Comparison of ENCODE assay signal across 8 mouse cellular contexts in genomic region chr3:83701075-83701474, GRCm38 (mm10).
DNase-seq lines count a peak whose midpoint lies in the region; ATAC-seq lines count a peak whose summit lies in the region.

No protein-coding gene starts in this region.

- no peaks in the 10 kb centered on the region for H3K4me1 ChIP-seq in intestine, embryonic 14.5 days (replicated peaks; ENCODE audit: control insufficient read depth, insufficient read depth, low read length)
- H3K4me1 ChIP-seq in intestine, embryonic 15.5 days (replicated peaks), result no peaks in the 10 kb centered on the region
- H3K4me1 ChIP-seq in forebrain, embryonic 11.5 days (replicated peaks; ENCODE audit: control insufficient read depth, insufficient read depth, low read length), result no peaks in the 10 kb centered on the region
- no peaks in the 10 kb centered on the region for H3K4me1 ChIP-seq in limb, embryonic 11.5 days (ENCODE audit: control insufficient read depth, insufficient read depth, low read length)

- 54% methylated on average over 1 of the region's 1 CpGs for WGBS in intestine, embryonic 14.5 days
- 47% methylated on average over 1 of the region's 1 CpGs for WGBS in intestine, embryonic 15.5 days
- 50% methylated on average over 1 of the region's 1 CpGs for WGBS in forebrain, embryonic 11.5 days
- 52% methylated on average over 1 of the region's 1 CpGs for WGBS in limb, embryonic 11.5 days

- H3K27ac ChIP-seq in intestine, embryonic 14.5 days (ENCODE audit: low read depth), result no peak overlapping the region
- no peak overlapping the region for H3K27ac ChIP-seq in intestine, embryonic 15.5 days
- no peak overlapping the region for H3K27ac ChIP-seq in forebrain, embryonic 11.5 days (ENCODE audit: low read depth, low read length)
- H3K27ac ChIP-seq in limb, embryonic 11.5 days (replicated peaks; ENCODE audit: low read depth, low read length), result no peak overlapping the region

- H3K4me2 ChIP-seq in intestine, embryonic 14.5 days (ENCODE audit: low read length), result no peak overlapping the region
- no peak overlapping the region for H3K4me2 ChIP-seq in intestine, embryonic 15.5 days (replicated peaks)
- H3K4me2 ChIP-seq in forebrain, embryonic 11.5 days (ENCODE audit: low read depth, low read length, severe bottlenecking), result no peak overlapping the region
- H3K4me2 ChIP-seq in limb, embryonic 11.5 days (ENCODE audit: low read depth, severe bottlenecking), result no peak overlapping the region

- H3K27me3 ChIP-seq in intestine, embryonic 14.5 days (replicated peaks; ENCODE audit: control insufficient read depth, insufficient read depth, low read length), result no peaks in the 10 kb centered on the region
- H3K27me3 ChIP-seq in intestine, embryonic 15.5 days (replicated peaks), result no peaks in the 10 kb centered on the region
- H3K27me3 ChIP-seq in forebrain, embryonic 11.5 days (ENCODE audit: control insufficient read depth, insufficient read depth, low read length), result no peaks in the 10 kb centered on the region
- H3K27me3 ChIP-seq in limb, embryonic 11.5 days (ENCODE audit: control insufficient read depth, insufficient read depth, low read length), result no peaks in the 10 kb centered on the region

- H3K9me3 ChIP-seq in intestine, embryonic 14.5 days (ENCODE audit: control insufficient read depth, low read length), result no peaks in the 10 kb centered on the region
- H3K9me3 ChIP-seq in intestine, embryonic 15.5 days, result no peaks in the 10 kb centered on the region
- no peaks in the 10 kb centered on the region for H3K9me3 ChIP-seq in forebrain, embryonic 11.5 days (ENCODE audit: control insufficient read depth, low read length)
- no peaks in the 10 kb centered on the region for H3K9me3 ChIP-seq in limb, embryonic 11.5 days (ENCODE audit: control insufficient read depth, low read length)

- no peak overlapping the region for H3K9ac ChIP-seq in intestine, embryonic 14.5 days (ENCODE audit: low read length)
- no peak overlapping the region for H3K9ac ChIP-seq in intestine, embryonic 15.5 days
- no peak overlapping the region for H3K9ac ChIP-seq in forebrain, embryonic 11.5 days (ENCODE audit: low read length)
- no peak overlapping the region for H3K9ac ChIP-seq in limb, embryonic 11.5 days (ENCODE audit: low read length)

- no peak for ATAC-seq in intestine, embryonic 14.5 days (replicated peaks; ENCODE audit: low FRiP score, low TSS enrichment, low read depth)
- ATAC-seq in intestine, embryonic 15.5 days, result no peak
- peak; percentile 74 for ATAC-seq in forebrain, embryonic 11.5 days (replicated peaks; ENCODE audit: low FRiP score)
- ATAC-seq in limb, embryonic 11.5 days (ENCODE audit: insufficient number of reproducible peaks, low FRiP score, low TSS enrichment, low read depth), result no peak

- H3K4me3 ChIP-seq in intestine, embryonic 14.5 days (ENCODE audit: low read depth, low read length), result no peak overlapping the region
- no peak overlapping the region for H3K4me3 ChIP-seq in intestine, embryonic 15.5 days (replicated peaks)
- no peak overlapping the region for H3K4me3 ChIP-seq in forebrain, embryonic 11.5 days (ENCODE audit: low read depth, low read length)
- H3K4me3 ChIP-seq in limb, embryonic 11.5 days (ENCODE audit: low read depth, low read length), result no peak overlapping the region

- no peaks in the 10 kb centered on the region for H3K36me3 ChIP-seq in intestine, embryonic 14.5 days (ENCODE audit: control insufficient read depth, insufficient read depth, low read length)
- H3K36me3 ChIP-seq in intestine, embryonic 15.5 days, result no peaks in the 10 kb centered on the region
- no peaks in the 10 kb centered on the region for H3K36me3 ChIP-seq in forebrain, embryonic 11.5 days (ENCODE audit: control insufficient read depth, insufficient read depth, low read length)
- H3K36me3 ChIP-seq in limb, embryonic 11.5 days (ENCODE audit: control insufficient read depth, insufficient read depth, low read length), result no peaks in the 10 kb centered on the region

- peak; percentile 64 for DNase-seq in intestine, embryonic 14.5 days (ENCODE audit: low spot score)
- peak; percentile 34 for DNase-seq in 416B (ENCODE audit: low read depth)
- DNase-seq in MEL-GATA-1-ER (ENCODE audit: extremely low read depth, low read depth), result peak; percentile 14
- DNase-seq in forebrain, embryonic 11.5 days (ENCODE audit: low spot score), result peak; percentile 72
- DNase-seq in limb, embryonic 11.5 days (ENCODE audit: low spot score), result peak; percentile 65
- peak; percentile 60 for DNase-seq in testis, postnatal 10 days (ENCODE audit: low spot score)
- DNase-seq in urinary bladder, postnatal 36 days (ENCODE audit: low spot score in 2 of 2), result no peak

Comparison
In these comparisons a context has a peak if more than half of its experiments do, and no peak if none do; other contexts are left out.
1. DNase-seq: peak in intestine, embryonic 14.5 days (single experiment), 416B (single experiment), MEL-GATA-1-ER (single experiment), forebrain, embryonic 11.5 days (single experiment), limb, embryonic 11.5 days (single experiment) and testis, postnatal 10 days (single experiment); none in urinary bladder, postnatal 36 days (0 of 2).